Comparison of ENCODE assay signal across 29 mouse cellular contexts in the genomic region with DNA sequence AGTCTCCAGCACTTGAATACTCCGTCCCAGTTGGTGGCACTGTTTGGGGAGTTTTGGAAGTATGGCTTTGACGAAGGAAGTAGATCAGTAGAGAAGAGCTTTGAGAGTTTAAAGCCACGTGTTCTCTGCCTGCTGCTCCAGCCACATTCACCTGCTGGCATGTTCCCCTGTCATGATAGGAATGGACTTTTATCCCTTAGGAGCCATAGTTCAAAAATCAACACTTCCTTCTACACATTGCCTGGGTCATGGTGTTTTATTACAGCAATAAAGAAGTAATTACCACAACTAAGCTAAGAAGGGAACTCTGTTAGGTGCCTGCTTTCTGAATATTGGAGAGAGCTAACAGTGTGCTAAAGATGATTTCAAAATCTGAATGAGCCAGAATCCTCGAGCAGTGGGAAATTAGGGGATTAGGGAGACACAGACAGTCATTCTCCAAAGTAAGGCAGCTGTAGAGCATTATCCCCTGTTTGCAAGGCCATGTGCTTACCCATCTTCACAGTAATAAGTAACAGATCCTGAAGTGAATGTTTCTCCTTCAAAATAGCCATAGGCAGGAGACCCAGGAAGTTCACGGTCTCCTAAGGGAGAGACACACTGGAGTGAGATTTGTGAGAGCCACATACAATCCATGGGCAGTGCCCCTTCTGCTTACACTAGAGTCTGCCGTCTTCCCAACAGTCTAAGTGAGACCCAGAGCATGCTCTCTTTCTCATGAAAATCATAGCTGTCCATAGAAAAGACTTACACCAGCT. TPM values are rescaled to one million over a fixed set of nuclear protein-coding genes. Genes with fewer than 3 reads are reported as not detected.
A peak's percentile ranks its signal among the peaks of the same experiment; 100 is the strongest.
DNase-seq lines count a peak whose midpoint lies in the region; ATAC-seq and TF ChIP-seq lines count a peak whose summit lies in the region.
"Had no signal": no experiment of that assay in that cellular context is flagged by ENCODE, and none has a peak within 500 bp of the region (broad histone marks: within the 10 kb centered on the region; RNA-seq: fewer than 3 reads in every experiment).

No protein-coding gene starts in this region.

- H3K9ac ChIP-seq in midbrain, embryonic 11.5 days (ENCODE audit: low read length) = no peak overlapping the region
- no peak overlapping the region for H3K9ac ChIP-seq in midbrain, embryonic 15.5 days
- no peak overlapping the region for H3K9ac ChIP-seq in intestine, embryonic 16.5 days (ENCODE audit: low read depth, low read length)
- H3K9ac ChIP-seq: embryonic facial prominence, embryonic 13.5 days; forebrain, embryonic 12.5 days; forebrain, embryonic 15.5 days; hindbrain, embryonic 12.5 days; hindbrain, embryonic 15.5 days had no signal

- H3K4me1 ChIP-seq in kidney, adult 2 months (ENCODE audit: control insufficient read depth, insufficient read depth, low read length) = no peaks in the 10 kb centered on the region
- H3K4me1 ChIP-seq in midbrain, embryonic 11.5 days (ENCODE audit: control insufficient read depth, insufficient read depth, low read length) = no peaks in the 10 kb centered on the region
- H3K4me1 ChIP-seq in midbrain, embryonic 15.5 days = no peaks in the 10 kb centered on the region
- H3K4me1 ChIP-seq in intestine, embryonic 16.5 days (ENCODE audit: control insufficient read depth, insufficient read depth, low read length) = peaks cover 14% of the 10 kb centered on the region
- peaks cover 25% of the 10 kb centered on the region; the same call in 1 of the 2 replicates for H3K4me1 ChIP-seq in small intestine, adult 2 months (ENCODE audit: control insufficient read depth, insufficient read depth, insufficient read length, low read length)
- H3K4me1 ChIP-seq: embryonic facial prominence, embryonic 10.5 days; embryonic facial prominence, embryonic 13.5 days; forebrain, embryonic 12.5 days; forebrain, embryonic 15.5 days; hindbrain, embryonic 12.5 days; hindbrain, embryonic 15.5 days had no signal

- DNase-seq in kidney, adult 2 months = peak; percentile 10
- no peak for DNase-seq in kidney, postnatal 10 days
- DNase-seq in midbrain, embryonic 11.5 days (ENCODE audit: low spot score, missing footprints) = peak; percentile 31
- no peak for DNase-seq in embryo, embryonic 10.5 days (ENCODE audit: low spot score)
- DNase-seq in frontal cortex, postnatal 36 days (ENCODE audit: low spot score in 2 of 2) = no peak
- DNase-seq: adrenal gland, postnatal 10 days; adrenal gland, postnatal 36 days; B cell, adult 2 months; cerebellum, adult 18-20 months; cerebellum, adult 9-10 months; cerebellum, postnatal 25 days; embryo, embryonic 11 days; gastrocnemius, postnatal 25 days had no signal

- no peak overlapping the region for H3K4me2 ChIP-seq in midbrain, embryonic 11.5 days
- H3K4me2 ChIP-seq in midbrain, embryonic 15.5 days = no peak overlapping the region
- H3K4me2 ChIP-seq in intestine, embryonic 16.5 days (ENCODE audit: low read depth, low read length) = no peak overlapping the region
- H3K4me2 ChIP-seq: embryonic facial prominence, embryonic 13.5 days; forebrain, embryonic 12.5 days; forebrain, embryonic 15.5 days; heart, embryonic 11.5 days; hindbrain, embryonic 12.5 days; hindbrain, embryonic 15.5 days had no signal

- TF ChIP-seq CTCF in kidney, adult 2 months (conservative IDR thresholded peaks at IDR 0.05; ENCODE audit: insufficient read depth, insufficient read length, low read depth, low read length) = no peak
- TF ChIP-seq CTCF in small intestine, adult 2 months (IDR thresholded peaks at IDR 0.05; ENCODE audit: extremely low read depth, insufficient read length, insufficient replicate concordance, low read depth, low read length) = no peak

- no peak overlapping the region for H3K4me3 ChIP-seq in kidney, adult 2 months (ENCODE audit: insufficient read depth, low read depth, low read length)
- no peak overlapping the region for H3K4me3 ChIP-seq in midbrain, embryonic 11.5 days (ENCODE audit: low read depth, low read length)
- no peak overlapping the region for H3K4me3 ChIP-seq in midbrain, embryonic 15.5 days
- H3K4me3 ChIP-seq in intestine, embryonic 16.5 days (ENCODE audit: low read length) = no peak overlapping the region
- H3K4me3 ChIP-seq in small intestine, adult 2 months (ENCODE audit: low read depth, low read length) = no peak overlapping the region
- H3K4me3 ChIP-seq: embryonic facial prominence, embryonic 10.5 days; embryonic facial prominence, embryonic 13.5 days; erythroblast, embryonic 14.5 days; forebrain, embryonic 12.5 days; forebrain, embryonic 15.5 days; hindbrain, embryonic 12.5 days; hindbrain, embryonic 15.5 days had no signal

- ATAC-seq in midbrain, embryonic 11.5 days (ENCODE audit: low FRiP score) = no peak
- ATAC-seq in midbrain, embryonic 15.5 days (replicated peaks) = no peak
- ATAC-seq in intestine, embryonic 16.5 days = peak; percentile 88
- ATAC-seq: forebrain, embryonic 15.5 days; Patski had no signal

- no peaks in the 10 kb centered on the region for H3K36me3 ChIP-seq in kidney, adult 2 months (ENCODE audit: control insufficient read depth, insufficient read depth, low read length)
- H3K36me3 ChIP-seq in midbrain, embryonic 11.5 days (ENCODE audit: control insufficient read depth, insufficient read depth, low read length) = no peaks in the 10 kb centered on the region
- no peaks in the 10 kb centered on the region for H3K36me3 ChIP-seq in midbrain, embryonic 15.5 days (replicated peaks)
- no peaks in the 10 kb centered on the region for H3K36me3 ChIP-seq in intestine, embryonic 16.5 days (ENCODE audit: control insufficient read depth, insufficient read depth, low read length)
- H3K36me3 ChIP-seq in small intestine, adult 2 months (ENCODE audit: control insufficient read depth, insufficient read depth, low read length) = no peaks in the 10 kb centered on the region
- H3K36me3 ChIP-seq: embryonic facial prominence, embryonic 10.5 days; embryonic facial prominence, embryonic 13.5 days; forebrain, embryonic 12.5 days; forebrain, embryonic 15.5 days; G1E; hindbrain, embryonic 12.5 days; hindbrain, embryonic 15.5 days had no signal

- no peaks in the 10 kb centered on the region for H3K27me3 ChIP-seq in kidney, adult 2 months (replicated peaks; ENCODE audit: control insufficient read depth, insufficient read depth, low read length)
- H3K27me3 ChIP-seq in midbrain, embryonic 11.5 days (ENCODE audit: control insufficient read depth, insufficient read depth, low read length) = no peaks in the 10 kb centered on the region
- no peaks in the 10 kb centered on the region for H3K27me3 ChIP-seq in midbrain, embryonic 15.5 days (replicated peaks)
- no peaks in the 10 kb centered on the region for H3K27me3 ChIP-seq in intestine, embryonic 16.5 days (replicated peaks; ENCODE audit: control insufficient read depth, insufficient read depth, low read length)
- no peaks in the 10 kb centered on the region for H3K27me3 ChIP-seq in small intestine, adult 2 months (ENCODE audit: control insufficient read depth, insufficient read depth, low read length)
- H3K27me3 ChIP-seq: CH12.LX; embryonic facial prominence, embryonic 13.5 days; forebrain, embryonic 12.5 days; forebrain, embryonic 15.5 days; hindbrain, embryonic 12.5 days; hindbrain, embryonic 15.5 days; Patski had no signal

- H3K9me3 ChIP-seq in midbrain, embryonic 11.5 days (ENCODE audit: control insufficient read depth, low read length) = no peaks in the 10 kb centered on the region
- no peaks in the 10 kb centered on the region for H3K9me3 ChIP-seq in midbrain, embryonic 15.5 days
- H3K9me3 ChIP-seq in intestine, embryonic 16.5 days (ENCODE audit: control insufficient read depth, low read length) = no peaks in the 10 kb centered on the region
- H3K9me3 ChIP-seq: embryonic facial prominence, embryonic 10.5 days; embryonic facial prominence, embryonic 13.5 days; forebrain, embryonic 12.5 days; forebrain, embryonic 15.5 days; G1E; hindbrain, embryonic 12.5 days; hindbrain, embryonic 15.5 days had no signal

- WGBS in kidney, adult 2 months = 59% methylated on average over 6 of the region's 6 CpGs
- 79% methylated on average over 6 of the region's 6 CpGs for WGBS in midbrain, embryonic 11.5 days
- 81% methylated on average over 6 of the region's 6 CpGs for WGBS in midbrain, embryonic 15.5 days
- WGBS in intestine, embryonic 16.5 days = 49% methylated on average over 6 of the region's 6 CpGs
- WGBS in small intestine, adult 2 months = 30% methylated on average over 6 of the region's 6 CpGs

- no peak for TF ChIP-seq POLR2A in kidney, adult 2 months (IDR thresholded peaks at IDR 0.05; ENCODE audit: low read depth, low read length)
- TF ChIP-seq POLR2A in small intestine, adult 2 months (IDR thresholded peaks at IDR 0.05; ENCODE audit: low read depth, low read length) = no peak

- H3K27ac ChIP-seq in kidney, adult 2 months (ENCODE audit: insufficient read depth, low read depth, low read length) = no peak overlapping the region
- H3K27ac ChIP-seq in midbrain, embryonic 11.5 days (ENCODE audit: low read depth, low read length) = no peak overlapping the region
- no peak overlapping the region for H3K27ac ChIP-seq in midbrain, embryonic 15.5 days
- peak overlapping the region; percentile 91 for H3K27ac ChIP-seq in intestine, embryonic 16.5 days (ENCODE audit: low read length)
- peak overlapping the region; percentile 89 for H3K27ac ChIP-seq in small intestine, adult 2 months (ENCODE audit: insufficient read depth, low read depth, low read length)
- H3K27ac ChIP-seq: embryonic facial prominence, embryonic 10.5 days; embryonic facial prominence, embryonic 13.5 days; forebrain, embryonic 12.5 days; forebrain, embryonic 15.5 days; hindbrain, embryonic 12.5 days; hindbrain, embryonic 15.5 days had no signal

RNA-seq across cellular contexts. Expression of a gene that starts 20.4 kb away (rescaled TPM):
- polyA plus RNA-seq in kidney, adult 2 months (2012; rRNA removed) = 0.08 and 0.19 TPM in 2 replicates
- polyA plus RNA-seq in midbrain, embryonic 11.5 days (2014; fragmentation: Nextera tagmentation; extraction: Ambion mirVana) = 0.04 TPM in 1 of 2 replicates, not detected in the other
- polyA plus RNA-seq in midbrain, embryonic 15.5 days (2015; fragmentation: Nextera tagmentation; extraction: Ambion mirVana) = not detected in 2 replicates
- polyA plus RNA-seq in intestine, embryonic 16.5 days (2015; fragmentation: Nextera tagmentation; extraction: Ambion mirVana) = 3.4 and 4.1 TPM in 2 replicates
- 0.22 and 1.1 TPM in 2 replicates for polyA plus RNA-seq in small intestine, adult 2 months (2012; rRNA removed)
- polyA plus RNA-seq: embryonic facial prominence, embryonic 10.5 days; embryonic facial prominence, embryonic 13.5 days; erythroblast, embryonic 14.5 days; forebrain, embryonic 12.5 days; forebrain, embryonic 15.5 days; G1E; heart, embryonic 11.5 days; heart, embryonic 14.5 days; heart, postnatal 0 days; hindbrain, embryonic 12.5 days; hindbrain, embryonic 15.5 days had no signal

RNA-seq across cellular contexts. Expression of a gene that starts 33.8 kb away (rescaled TPM):
- polyA plus RNA-seq in kidney, adult 2 months (2012; rRNA removed) = not detected in 2 replicates
- not detected in 2 replicates for polyA plus RNA-seq in midbrain, embryonic 11.5 days (2014; fragmentation: Nextera tagmentation; extraction: Ambion mirVana)
- 0.14 TPM in 1 of 2 replicates, not detected in the other for polyA plus RNA-seq in midbrain, embryonic 15.5 days (2015; fragmentation: Nextera tagmentation; extraction: Ambion mirVana)
- polyA plus RNA-seq in intestine, embryonic 16.5 days (2015; fragmentation: Nextera tagmentation; extraction: Ambion mirVana) = 0.07 TPM in 1 of 2 replicates, not detected in the other
- not detected in 2 replicates for polyA plus RNA-seq in small intestine, adult 2 months (2012; rRNA removed)
- polyA plus RNA-seq: embryonic facial prominence, embryonic 10.5 days; embryonic facial prominence, embryonic 13.5 days; erythroblast, embryonic 14.5 days; forebrain, embryonic 12.5 days; forebrain, embryonic 15.5 days; G1E; heart, embryonic 11.5 days; heart, embryonic 14.5 days; heart, postnatal 0 days; hindbrain, embryonic 15.5 days had no signal

RNA-seq across cellular contexts. Expression of a gene that starts 35.3 kb away (rescaled TPM):
- polyA plus RNA-seq in kidney, adult 2 months (2012; rRNA removed) = 1.2 and 1.3 TPM in 2 replicates
- 11.7 and 13.6 TPM in 2 replicates for polyA plus RNA-seq in midbrain, embryonic 11.5 days (2014; fragmentation: Nextera tagmentation; extraction: Ambion mirVana)
- 17.6 TPM in 2 replicates for polyA plus RNA-seq in midbrain, embryonic 15.5 days (2015; fragmentation: Nextera tagmentation; extraction: Ambion mirVana)
- 8.5 and 9.9 TPM in 2 replicates for polyA plus RNA-seq in intestine, embryonic 16.5 days (2015; fragmentation: Nextera tagmentation; extraction: Ambion mirVana)
- polyA plus RNA-seq in small intestine, adult 2 months (2012; rRNA removed) = 0.50 and 1.5 TPM in 2 replicates

RNA-seq across cellular contexts. Expression of a gene that starts 47.2 kb away (rescaled TPM):
- polyA plus RNA-seq in kidney, adult 2 months (2012; rRNA removed) = 7.8 and 9.2 TPM in 2 replicates
- polyA plus RNA-seq in midbrain, embryonic 11.5 days (2014; fragmentation: Nextera tagmentation; extraction: Ambion mirVana) = 6.3 and 9.5 TPM in 2 replicates
- 22.2 and 25.5 TPM in 2 replicates for polyA plus RNA-seq in midbrain, embryonic 15.5 days (2015; fragmentation: Nextera tagmentation; extraction: Ambion mirVana)
- 12.1 and 12.4 TPM in 2 replicates for polyA plus RNA-seq in intestine, embryonic 16.5 days (2015; fragmentation: Nextera tagmentation; extraction: Ambion mirVana)
- polyA plus RNA-seq in small intestine, adult 2 months (2012; rRNA removed) = 4.2 and 9.6 TPM in 2 replicates

RNA-seq across cellular contexts. Expression of a gene that starts 49.9 kb away (rescaled TPM):
- polyA plus RNA-seq in kidney, adult 2 months (2012; rRNA removed) = 8.8 and 9.8 TPM in 2 replicates
- 0.29 and 0.37 TPM in 2 replicates for polyA plus RNA-seq in midbrain, embryonic 11.5 days (2014; fragmentation: Nextera tagmentation; extraction: Ambion mirVana)
- polyA plus RNA-seq in midbrain, embryonic 15.5 days (2015; fragmentation: Nextera tagmentation; extraction: Ambion mirVana) = 0.26 and 0.56 TPM in 2 replicates
- 74.7 and 81.2 TPM in 2 replicates for polyA plus RNA-seq in intestine, embryonic 16.5 days (2015; fragmentation: Nextera tagmentation; extraction: Ambion mirVana)
- 15.1 and 64.1 TPM in 2 replicates for polyA plus RNA-seq in small intestine, adult 2 months (2012; rRNA removed)

Comparison
In these comparisons a context has a peak if more than half of its experiments do, and no peak if none do; other contexts are left out.
1. DNase-seq: peak in kidney, adult 2 months (single experiment) and midbrain, embryonic 11.5 days (single experiment); none in kidney, postnatal 10 days (single experiment), embryo, embryonic 10.5 days (single experiment) and frontal cortex, postnatal 36 days (0 of 2).
2. H3K27ac ChIP-seq: peak in intestine, embryonic 16.5 days (single experiment) and small intestine, adult 2 months (single experiment); none in kidney, adult 2 months (single experiment), midbrain, embryonic 11.5 days (single experiment) and midbrain, embryonic 15.5 days (single experiment).